Mouse (Mus musculus): ENCODE results near the gene Foxk1.

GRCm38 (mm10) chr5:142394602-142395252, 6.6 kb upstream of the Foxk1 start:
- TF ChIP-seq NANOG (IDR thresholded peaks at IDR 0.05; ENCODE audit: borderline replicate concordance, low read length) (no peak), CTCF (conservative IDR thresholded peaks at IDR 0.05; ENCODE audit: low read length) (peak; percentile 89)

Data from E14TG2a.4 (cell line).